Mouse (Mus musculus): ENCODE measurements around the gene Dqx1.
A peak's percentile ranks its signal among the peaks of the same experiment; 100 is the strongest.

Gene Dqx1

DNA sequence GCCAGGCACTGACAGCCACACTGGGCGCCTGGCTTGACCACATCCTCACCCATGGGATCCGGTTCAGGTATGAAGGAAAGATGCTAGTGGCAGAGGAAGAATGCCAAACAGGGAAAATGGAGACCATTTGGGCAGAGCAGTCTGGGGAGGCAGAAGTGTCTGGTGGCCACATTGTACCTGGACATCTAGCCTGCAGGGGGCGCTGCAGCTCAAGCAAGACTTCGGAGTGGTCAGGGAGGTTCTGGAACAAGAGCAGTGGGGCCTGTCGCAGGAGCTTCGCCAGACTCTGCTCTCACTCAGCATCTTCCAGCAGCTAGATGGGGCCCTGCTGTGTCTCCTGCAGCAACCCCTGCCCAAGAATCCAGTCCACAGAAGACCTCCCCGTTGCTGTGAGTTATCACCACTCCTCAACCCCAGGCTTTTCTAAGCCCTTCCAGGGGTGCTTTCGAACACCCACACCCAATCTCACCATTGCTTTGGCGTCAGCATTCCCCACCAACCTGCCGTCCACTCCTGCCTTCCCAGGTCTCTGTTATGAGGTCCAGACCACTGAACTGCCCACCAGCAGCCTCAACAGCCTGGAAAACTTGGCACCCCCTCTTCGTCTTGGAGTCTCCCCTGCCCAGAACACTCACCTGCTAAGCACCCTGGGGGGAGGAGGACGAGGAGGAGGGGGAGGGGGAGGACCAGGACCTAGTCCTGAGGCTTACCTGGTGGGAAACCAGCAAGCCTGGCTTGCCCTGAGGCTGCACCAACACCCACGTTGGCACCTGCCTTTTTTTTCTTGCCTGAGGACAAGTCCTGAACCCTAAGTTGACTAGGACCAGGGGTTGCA, 50.1 kb downstream of the Dqx1 start:
- DNase-seq (ENCODE audit: low spot score) = peak; percentile 74

DNA sequence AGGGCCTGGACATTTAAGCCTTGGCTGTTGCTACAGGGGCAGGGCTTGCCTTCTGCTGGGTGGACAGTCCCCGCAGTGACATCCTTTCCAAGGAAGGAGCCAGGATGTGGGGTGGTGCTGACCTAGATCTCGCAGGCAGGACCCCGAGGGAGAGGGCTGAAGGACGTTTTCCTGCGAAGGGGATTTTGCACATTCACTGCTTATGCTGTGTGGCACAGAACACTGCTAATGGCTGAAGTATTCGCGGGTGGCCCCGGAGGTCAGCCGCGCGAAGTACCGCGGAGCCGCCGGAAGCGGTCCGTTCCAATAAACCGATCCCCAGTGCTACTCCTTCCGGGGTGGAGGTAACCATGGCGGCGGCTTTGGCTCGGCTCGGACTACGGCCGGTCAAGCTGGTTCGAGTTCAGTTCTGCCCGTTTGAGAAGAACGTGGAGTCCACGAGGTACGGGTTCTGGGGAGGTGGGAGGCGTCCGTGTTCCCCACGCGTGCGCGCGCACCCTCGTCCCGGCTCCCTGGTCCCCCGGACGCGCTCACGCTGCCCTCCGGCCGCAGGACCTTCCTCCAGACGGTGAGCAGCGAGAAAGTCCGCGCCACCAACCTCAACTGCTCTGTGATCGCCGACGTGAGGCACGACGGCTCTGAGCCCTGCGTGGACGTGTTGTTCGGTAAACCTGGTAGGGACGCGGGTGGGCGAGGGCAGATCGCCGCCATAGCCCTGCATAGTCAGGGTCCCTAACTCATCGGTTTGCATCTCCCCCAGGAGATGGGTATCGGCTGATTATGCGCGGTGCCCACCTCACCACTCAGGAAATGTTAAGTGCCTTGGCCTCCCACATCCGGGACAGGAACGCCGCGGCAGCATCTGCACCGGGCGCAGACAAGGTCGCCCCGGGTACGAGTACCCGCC, 51.4 kb downstream of the Dqx1 start, which contains the start of gene Mrpl53:
Gene Mrpl53 (plus strand): TSS at position 279 of the 907 bp plus-strand sequence.
- peak; percentile 83 for DNase-seq (ENCODE audit: low spot score)

DNA sequence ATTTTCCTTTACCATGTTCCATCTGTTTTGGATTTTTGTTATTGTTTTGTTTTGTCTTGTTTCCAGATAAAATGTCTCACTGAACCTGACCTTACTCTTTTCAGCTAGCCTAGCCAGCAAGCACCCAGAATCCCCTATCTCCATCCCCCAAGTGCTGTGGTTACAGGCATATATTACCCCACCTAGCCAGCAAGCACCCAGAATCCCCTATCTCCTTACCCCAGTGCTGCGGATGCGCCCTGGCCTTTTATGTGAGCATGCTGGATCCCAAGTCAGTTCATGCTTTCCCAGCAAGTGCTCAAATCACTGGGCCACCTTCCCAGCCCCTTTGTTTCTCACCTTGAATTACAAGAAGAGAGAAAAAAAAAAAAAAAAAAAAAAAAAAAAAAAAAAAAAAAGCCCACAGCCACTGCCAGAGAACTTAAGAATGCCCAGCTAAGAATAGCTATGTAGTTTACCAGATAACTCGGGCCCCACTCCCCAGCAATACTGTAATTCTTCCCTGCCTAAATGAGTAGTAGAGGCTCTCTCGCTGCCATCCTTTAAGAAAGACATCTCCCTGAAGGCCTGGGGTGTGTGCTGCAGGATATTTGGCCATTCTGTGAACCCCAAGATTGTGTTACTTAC, 54.0 kb downstream of the Dqx1 start:
- DNase-seq (ENCODE audit: low spot score) = no peak

DNA sequence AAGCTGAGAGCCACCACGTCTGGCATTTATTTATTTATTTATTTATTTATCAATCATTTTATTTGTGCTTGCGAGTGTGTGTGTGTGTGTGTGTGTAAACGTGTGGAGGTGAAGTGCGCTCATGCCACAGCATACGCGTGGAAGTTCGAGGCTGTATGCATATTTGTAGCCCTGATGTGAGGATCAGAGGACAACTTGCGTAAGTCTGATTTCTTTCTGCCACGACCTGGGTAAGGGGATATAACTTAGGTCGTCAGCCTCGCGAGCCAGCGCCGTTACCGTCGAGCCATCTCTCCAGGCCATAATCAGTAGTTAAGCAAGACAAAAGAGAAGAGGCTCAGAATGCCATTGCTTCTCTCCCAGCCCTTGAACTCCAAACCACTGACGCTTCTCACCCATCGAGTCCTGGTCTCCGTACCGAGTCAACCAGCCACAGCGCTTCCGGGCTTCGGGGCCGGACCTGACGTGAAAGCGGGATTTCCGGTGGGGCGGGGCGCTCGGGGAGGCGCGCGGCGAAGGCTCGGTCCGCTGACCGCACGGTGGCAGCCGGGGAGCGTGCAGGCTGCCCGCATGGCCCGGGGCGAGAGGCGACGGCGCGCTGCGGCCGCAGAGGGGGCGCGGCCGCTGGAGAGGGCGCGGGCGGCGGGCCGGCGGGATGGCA, 57.5 kb downstream of the Dqx1 start, which contains the start of gene Mogs:
Gene Mogs (plus strand): TSS at position 486 of the 661 bp plus-strand sequence.
- peak; percentile 90 for DNase-seq (ENCODE audit: low spot score)

DNA sequence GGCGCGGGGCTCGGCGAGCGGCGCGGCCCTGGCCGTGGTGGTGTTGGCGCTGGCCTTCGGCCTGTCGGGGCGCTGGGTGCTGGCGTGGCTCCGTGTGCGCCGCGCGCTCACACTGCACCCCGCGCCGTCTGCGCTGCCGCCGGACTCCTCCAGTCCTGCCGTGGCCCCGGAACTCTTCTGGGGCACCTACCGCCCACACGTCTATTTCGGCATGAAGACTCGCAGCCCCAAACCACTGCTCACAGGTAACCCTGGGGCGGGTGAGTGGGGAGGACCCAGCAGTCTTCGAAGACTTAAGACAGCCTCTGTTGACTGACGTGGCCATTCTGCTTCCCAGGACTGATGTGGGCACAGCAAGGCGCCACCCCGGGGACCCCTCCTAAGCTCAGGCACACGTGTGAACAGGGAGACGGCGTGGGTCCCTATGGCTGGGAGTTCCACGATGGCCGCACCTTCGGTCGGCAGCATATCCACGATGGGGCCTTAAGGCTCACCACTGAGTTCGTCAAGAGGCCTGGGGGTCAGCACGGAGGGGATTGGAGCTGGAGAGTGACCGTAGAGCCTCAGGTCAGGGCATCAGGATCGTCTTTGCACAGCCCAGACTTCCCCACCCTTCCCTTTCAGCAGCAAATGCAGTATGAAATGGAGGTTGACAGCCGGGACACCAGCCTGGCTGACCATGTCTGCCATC, 58.2 kb downstream of the Dqx1 start:
- DNase-seq (ENCODE audit: low spot score) = peak; percentile 50

DNA sequence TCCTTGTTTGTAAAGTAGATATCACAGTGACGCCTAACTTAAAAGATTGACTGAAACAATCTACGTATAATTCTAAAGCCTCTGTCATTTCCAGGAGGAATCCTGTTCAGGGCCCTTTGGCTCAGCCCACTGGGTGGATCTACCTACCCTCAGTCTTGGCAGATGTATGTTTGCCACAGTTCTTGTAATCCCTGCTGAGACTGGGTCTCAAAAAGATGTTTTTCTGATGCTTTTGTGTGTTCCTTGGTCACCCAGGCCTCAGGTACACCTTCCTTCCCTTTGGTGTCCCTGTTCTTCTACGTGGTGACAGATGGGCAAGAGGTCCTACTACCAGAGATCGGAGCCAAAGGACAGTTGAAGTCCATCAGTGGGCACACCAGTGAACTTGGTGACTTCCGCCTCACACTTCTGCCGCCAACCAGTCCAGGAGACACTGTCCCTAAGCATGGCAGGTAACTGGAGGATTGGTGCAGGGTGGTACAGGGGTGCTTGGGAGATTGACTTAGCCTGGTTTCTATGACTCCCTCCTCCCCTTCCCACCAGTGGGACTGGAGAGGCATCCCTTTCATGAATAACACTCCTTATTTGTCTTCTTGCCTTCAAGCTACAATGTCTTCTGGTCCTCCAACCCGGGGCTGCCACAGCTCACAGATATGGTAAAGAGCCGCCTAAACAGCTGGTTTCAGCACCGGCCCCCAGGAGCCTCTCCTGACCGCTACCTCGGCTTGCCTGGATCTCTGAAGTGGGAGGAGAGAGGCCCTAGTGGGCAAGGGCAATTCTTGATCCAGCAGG, 58.9 kb downstream of the Dqx1 start:
- no peak for DNase-seq (ENCODE audit: low spot score)

All from testis, postnatal 14 days (tissue).